Mouse (Mus musculus) lung, adult 18-20 months (tissue): ENCODE measurements around the gene Car8.
A peak's percentile ranks its signal among the peaks of the same experiment; 100 is the strongest.
"Not testable (repeated sequence)": the region's sequence is repeated elsewhere in the genome, so short reads cannot be mapped to it uniquely, and the experiment has no call there.

Experiments used
- DNase-seq, 2 experiments: peaks; one replicate each; pipeline ENCODE4 v3.0.0; 2022; ENCODE audit warnings: mixed read lengths in 2 of 2

The Car8 gene

GRCm38 (mm10) chr4:8201631-8202030 is 37.2 kb downstream of the Car8 start:
- no peak for DNase-seq

GRCm38 (mm10) chr4:8200081-8200480 is 38.8 kb downstream of the Car8 start:
- DNase-seq, result peak in 1 of 2 experiments; percentile 15

- DNase-seq, result peak in 1 of 2 experiments; percentile 17
These were observed 40.8 kb downstream of the Car8 start for GRCm38 (mm10) chr4:8198033-8198432.

GRCm38 (mm10) chr4:8190441-8190840 is 48.4 kb downstream of the Car8 start:
- peak in 1 of 2 experiments; percentile 21 for DNase-seq

GRCm38 (mm10) chr4:8186921-8187687 is 51.7 kb downstream of the Car8 start:
- no peak for DNase-seq

GRCm38 (mm10) chr4:8180576-8180975 is 58.3 kb downstream of the Car8 start:
- DNase-seq, result no peak

- DNase-seq, result no peak
These were observed 84.1 kb downstream of the Car8 start for GRCm38 (mm10) chr4:8154589-8155198.

- DNase-seq, result not testable (repeated sequence)
These were observed 84.9 kb downstream of the Car8 start for GRCm38 (mm10) chr4:8153926-8154325.

GRCm38 (mm10) chr4:8137403-8137802 is 101.4 kb downstream of the Car8 start:
- no peak for DNase-seq

- DNase-seq, result peak in 1 of 2 experiments; percentile 60
These were observed 106.8 kb downstream of the Car8 start for GRCm38 (mm10) chr4:8132024-8132423.

- DNase-seq, result peak in 1 of 2 experiments; percentile 4
These were observed 125.3 kb downstream of the Car8 start for GRCm38 (mm10) chr4:8113558-8113957.

GRCm38 (mm10) chr4:8111891-8112290 is 127.0 kb downstream of the Car8 start:
- no peak for DNase-seq

GRCm38 (mm10) chr4:8109906-8110567 is 128.8 kb downstream of the Car8 start:
- DNase-seq, result no peak

GRCm38 (mm10) chr4:8101466-8101865 is 137.4 kb downstream of the Car8 start:
- DNase-seq, result no peak

GRCm38 (mm10) chr4:8098084-8098483 is 140.8 kb downstream of the Car8 start:
- no peak for DNase-seq

GRCm38 (mm10) chr4:8097683-8098082 is 141.2 kb downstream of the Car8 start:
- DNase-seq, result no peak

- not testable (repeated sequence) for DNase-seq
These were observed 145.3 kb downstream of the Car8 start for GRCm38 (mm10) chr4:8093566-8093965.
